Mouse (Mus musculus) cerebellum, adult 11-12 months (tissue): ENCODE measurements around the gene Sncb.

Experiments
- DNase-seq: peaks from one replicate; pipeline ENCODE4 v3.0.0; 2022

Gene Sncb

DNA sequence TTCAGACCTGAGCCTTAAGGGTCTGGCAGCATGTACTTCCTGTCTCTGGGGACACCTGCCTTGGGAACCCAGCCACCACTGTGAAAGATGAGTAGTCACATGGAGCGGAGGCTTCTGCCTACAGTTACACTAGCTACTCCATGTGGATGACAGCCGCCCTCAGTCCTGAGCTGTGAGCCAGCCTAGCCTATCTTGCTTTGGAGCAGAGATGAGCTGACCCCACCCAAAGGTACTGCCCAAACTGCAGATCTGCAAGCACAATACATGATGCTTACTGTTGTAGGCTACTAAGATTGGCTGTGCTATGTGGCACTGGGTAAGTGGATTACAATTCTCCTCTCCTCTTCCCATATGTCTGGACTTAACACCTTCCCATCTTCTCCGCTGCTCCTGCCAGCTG is 14.7 kb upstream of the Sncb start:
- peak; percentile 44 for DNase-seq

DNA sequence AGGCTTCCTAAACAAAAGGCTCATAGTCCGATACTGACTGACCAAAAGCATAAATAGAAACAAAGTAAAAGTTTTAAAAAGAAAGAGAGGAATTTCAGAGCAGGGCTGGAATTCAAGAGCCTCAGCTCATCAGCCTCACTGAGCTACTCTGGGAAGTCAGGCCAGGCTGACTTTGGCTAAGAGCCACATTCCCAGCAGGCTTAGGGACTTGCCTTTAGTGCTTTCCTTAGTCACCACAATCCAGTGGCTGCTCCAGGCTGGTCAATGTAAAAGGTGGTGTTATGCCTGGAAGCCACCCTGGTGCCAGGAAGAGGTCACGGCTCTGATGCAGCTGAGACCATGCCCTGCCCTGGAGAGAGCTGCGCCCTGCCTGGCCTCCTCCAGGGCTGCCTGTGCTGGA is 14.2 kb upstream of the Sncb start:
- peak; percentile 77 for DNase-seq

GRCm38 (mm10) chr13:54767012-54767411 is 617 bp upstream of the Sncb start:
- DNase-seq: peak; percentile 47

- DNase-seq: peak; percentile 77
These were observed 859 bp downstream of the Sncb start for GRCm38 (mm10) chr13:54765281-54766191.

- peak; percentile 45 for DNase-seq
These were observed 5.5 kb downstream of the Sncb start for GRCm38 (mm10) chr13:54760906-54761305.

- DNase-seq: peak; percentile 80
These were observed 6.1 kb downstream of the Sncb start for GRCm38 (mm10) chr13:54760164-54760795.

- DNase-seq: peak; percentile 77
These were observed 6.9 kb downstream of the Sncb start for GRCm38 (mm10) chr13:54759496-54759895.

DNA sequence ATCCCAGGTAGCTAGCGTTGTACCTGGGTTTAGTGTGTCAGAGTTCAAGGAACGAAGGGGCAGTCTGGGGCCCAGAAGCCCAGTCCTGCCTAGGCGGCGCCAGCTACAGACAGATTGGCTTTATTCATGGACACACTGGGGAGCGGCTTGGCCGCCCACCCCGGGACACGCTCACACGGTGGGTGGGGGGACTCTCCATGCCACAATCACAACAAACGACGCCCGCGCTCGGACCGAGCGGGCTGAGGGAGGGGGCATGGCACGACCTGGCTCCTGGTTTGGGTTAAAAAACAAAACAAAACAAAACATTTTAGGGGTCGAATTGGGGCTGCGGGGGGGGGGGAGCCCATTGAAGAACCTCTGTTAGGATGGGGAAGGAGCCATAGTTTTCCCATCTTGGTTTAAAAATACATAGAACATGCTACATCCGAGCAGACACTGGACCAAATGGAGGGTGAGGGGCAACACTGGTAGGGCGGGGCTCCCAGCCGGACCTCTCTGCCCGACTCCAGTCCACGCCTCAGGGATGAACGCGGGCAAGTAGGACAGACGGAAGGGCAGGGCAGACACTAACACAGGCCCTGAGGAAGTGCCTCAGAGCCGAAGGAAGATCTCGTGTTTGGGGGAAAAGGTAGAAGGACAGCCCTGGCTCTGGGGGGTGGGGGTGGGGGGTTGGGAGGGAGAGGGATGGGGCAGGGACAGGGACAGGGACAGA is 7.5 kb downstream of the Sncb start:
- peak; percentile 75 for DNase-seq

DNA sequence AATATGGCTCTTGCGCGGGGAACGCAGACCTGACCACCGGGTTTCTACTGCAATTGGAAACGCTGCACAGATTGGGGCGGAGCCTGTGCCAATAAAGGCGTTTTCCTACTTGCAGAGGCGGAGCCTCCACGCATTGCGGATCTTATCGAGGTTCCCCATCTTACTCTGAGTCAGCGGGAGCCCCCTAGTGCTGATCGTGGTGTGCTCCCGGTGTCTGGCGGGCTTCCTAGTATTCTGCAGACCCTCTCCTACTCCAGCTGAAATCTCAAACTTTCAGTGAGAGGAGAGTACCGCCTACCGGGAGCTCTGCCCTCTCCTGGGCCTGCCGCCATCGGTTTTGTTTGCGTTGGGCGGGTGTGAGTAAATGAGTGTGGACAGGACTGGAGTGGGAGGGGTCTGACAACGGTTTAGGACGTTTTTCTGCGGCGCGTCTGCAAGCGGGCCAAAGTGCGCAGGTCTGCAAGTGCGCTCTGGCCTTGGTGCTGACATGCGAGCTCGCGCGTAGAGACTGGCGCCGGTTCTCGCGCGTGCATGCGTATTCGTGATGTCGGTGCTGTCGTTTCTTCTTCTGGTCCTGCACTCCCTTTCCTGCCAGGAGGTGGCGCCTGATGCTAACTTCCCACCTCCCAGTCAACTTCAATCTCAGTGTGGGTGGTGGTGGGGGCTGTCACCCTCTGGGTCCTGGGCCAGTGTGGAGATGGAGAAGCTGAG is 8.2 kb downstream of the Sncb start:
- DNase-seq: peak; percentile 97

- DNase-seq: peak; percentile 86
These were observed 9.1 kb downstream of the Sncb start for GRCm38 (mm10) chr13:54757093-54757830.

- peak; percentile 56 for DNase-seq
These were observed 10.2 kb downstream of the Sncb start for GRCm38 (mm10) chr13:54756156-54756712.

DNA sequence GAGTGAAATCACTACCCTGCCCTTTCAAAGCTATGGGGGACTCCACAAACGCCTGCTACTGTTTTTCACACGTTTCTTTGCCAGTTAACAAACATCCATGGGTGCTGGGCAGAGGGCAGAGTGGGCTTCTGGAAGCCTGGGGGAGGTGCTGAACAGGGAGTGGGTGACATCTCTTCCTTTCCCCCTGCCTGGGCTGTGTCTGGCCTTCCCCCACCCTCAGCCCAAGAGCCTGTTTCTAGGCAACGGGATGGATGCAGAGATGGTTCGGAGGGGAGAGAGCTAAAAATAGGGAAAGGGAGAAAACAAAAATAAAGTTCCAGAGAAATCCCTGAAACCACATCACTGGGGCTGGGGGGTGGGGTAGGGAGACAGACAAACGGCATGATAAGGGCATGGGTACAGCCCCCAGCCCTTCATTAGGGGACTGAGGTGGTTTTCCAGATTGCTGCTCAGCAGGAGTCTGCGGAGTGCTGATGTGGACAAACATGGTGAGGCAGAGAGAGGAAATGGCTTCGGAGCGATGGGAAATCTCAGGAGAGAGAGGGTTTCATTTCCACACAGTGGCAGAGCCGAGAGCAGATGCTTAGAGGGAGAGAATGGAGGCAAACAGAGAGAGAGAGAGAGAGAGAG is 11.1 kb downstream of the Sncb start:
- DNase-seq: peak; percentile 56

DNA sequence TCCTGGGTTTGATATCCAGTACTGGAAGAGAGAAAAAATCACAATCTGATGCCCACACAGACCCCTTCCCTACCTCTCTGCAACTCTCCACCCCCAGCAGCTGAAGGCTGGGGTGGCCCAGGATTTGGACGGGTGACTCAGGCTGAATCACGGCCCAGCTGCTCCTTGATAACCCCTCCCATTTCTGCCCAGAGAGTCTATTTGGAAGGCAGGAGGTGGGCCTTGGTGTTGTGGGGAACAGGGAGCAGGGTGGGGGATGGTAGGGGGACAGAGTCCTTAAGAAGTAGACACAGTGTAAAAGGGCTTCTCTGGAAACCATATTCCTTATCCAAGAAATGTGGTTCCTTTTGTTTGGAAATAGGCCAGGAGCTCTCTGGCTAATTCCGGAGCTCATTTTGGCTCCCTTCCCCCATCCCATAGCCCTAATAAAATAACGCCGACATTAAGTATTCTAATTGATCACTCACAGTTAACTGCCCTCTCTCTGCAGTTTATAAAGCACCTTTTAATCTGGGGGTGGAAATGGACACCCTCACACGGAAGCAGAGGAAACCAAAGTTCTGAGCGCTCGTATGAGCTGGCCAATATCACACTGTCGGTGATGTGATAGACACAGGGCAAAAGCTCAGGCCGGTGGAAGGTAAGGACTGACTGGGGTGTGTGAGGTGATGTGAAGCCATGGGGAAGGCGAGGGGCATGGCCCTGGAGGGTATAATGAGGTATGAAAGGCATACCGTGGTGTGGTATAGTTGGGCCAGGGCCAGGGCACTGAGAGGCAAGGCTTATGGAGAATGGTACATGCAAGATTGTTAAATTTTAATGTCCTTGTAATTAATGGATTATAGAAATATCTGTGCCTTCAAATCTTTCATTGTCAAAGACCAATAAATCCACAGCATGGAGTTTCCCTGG is 12.0 kb downstream of the Sncb start:
- DNase-seq: peak; percentile 64

DNA sequence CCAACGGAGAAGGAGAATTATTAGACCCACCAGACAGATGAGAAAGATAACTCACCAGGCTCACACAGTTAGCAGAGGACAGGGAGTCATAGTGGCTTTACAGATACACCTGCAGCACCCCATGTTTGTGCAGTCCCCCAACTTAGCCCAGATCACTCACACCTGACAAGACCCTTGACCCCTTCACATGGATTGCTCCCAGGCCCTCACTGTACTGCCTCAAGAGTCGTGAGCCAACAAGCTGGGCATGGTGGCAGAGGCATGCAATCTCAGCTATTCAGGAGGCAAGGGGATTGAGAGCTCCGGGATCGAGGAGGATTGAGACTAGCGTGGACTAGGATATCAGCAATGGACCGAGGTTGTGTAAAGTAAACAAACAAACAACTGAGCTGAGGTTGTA is 12.7 kb downstream of the Sncb start:
- peak; percentile 50 for DNase-seq

DNA sequence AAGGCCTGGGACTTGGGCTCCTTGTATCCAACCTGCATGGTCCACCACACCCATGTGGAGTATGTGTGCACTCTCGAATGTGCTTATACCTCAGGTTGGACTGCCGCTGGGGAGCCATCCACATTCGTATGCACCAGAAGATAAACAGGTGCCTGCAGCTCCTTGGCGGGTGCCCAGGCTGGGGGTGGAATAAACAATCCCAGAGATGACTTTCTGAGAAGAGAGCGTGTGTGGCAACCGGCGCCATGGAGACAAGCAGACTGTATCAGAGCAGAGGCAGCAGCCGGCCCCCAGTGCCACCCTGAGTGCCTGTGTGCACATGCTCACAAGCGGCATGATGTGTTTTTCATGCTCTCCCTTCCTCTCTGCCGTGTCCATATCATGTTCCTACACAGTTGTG is 13.7 kb downstream of the Sncb start:
- peak; percentile 82 for DNase-seq

DNA sequence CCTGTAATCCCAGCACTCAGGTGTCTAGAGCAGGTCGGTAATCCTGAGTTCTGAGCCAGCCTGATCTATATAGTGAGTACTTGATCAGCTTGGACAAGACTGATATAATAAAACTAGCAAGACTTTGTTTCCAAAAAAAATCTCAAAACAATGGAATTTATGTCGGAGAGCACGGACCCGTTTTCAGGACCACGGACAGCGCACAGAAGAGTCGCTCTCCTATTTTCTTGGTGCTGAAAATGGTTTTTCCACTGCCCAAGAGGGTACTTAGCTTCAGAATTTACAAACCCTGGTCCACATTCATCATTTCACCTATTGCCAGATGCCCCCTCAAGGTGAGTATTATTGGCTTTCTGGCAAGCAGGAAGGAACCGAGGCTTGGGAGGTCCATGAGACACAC is 15.7 kb downstream of the Sncb start:
- peak; percentile 27 for DNase-seq

- DNase-seq: peak; percentile 79
These were observed 16.5 kb downstream of the Sncb start, which contains the start of gene Gprin1 for GRCm38 (mm10) chr13:54749864-54750411. Gprin1 (minus strand) TSS chr13:54749874.

DNA sequence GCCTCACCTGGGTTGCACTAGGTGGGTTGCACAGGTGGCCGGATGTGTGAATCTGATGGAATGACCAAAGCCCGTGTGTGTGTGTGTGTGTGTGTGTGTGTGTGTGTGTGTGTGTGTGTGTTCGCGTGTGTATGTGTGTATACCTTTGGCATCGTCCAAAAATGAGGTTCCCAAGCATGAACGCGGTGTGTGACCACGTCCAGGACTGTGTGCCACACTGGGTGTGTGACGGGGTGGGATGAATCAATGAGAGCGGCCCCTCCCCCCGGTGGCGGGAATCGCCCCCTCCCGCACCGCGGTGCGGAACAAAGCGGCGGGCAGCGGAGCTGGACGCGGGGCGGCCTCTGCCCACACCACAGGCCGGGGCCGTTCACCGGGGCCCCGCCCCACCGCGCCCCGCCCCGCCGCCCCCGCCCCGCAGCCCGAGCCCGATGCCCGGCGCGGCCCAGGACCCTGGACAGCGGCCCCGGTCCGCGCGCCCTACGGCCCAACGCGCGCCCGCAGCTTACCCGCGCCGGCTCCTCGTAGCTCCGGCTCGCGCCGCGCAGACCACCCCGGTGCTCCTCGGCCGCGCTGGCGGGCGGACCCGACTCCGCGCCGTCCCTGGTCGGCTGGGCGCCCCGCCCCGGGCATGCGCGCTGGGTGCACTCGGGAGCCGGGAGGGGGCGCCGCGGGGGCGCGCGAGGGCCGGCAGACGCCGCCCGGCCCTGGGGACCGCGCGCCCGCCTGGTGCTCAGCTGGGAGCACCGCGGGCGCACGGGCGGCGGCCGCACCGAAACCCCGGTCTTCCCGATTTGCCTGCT is 17.1 kb downstream of the Sncb start:
- peak; percentile 84 for DNase-seq

DNA sequence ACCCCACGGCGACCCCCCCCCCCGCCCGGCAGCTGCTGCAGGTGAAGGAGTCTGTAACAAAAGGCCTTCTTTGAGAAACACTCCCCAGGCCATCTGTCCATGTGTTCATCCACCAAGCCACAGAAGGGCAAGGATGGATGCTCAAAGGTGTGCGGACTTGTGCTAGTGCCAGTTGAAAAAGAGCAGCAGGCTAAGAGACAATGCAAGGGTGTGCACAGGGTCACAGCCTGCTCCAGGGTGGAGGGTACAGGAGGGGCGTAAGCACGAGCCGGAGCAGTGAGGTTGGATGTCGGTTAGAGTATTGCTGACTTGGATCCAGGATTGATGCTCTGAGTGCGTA is 17.7 kb downstream of the Sncb start:
- DNase-seq: peak; percentile 75
